Mouse (Mus musculus) CD4-positive, CD25-positive, alpha-beta regulatory T cell, adult 4 months (primary cell): ENCODE results near the gene Ccdc136. TPM values are rescaled to one million over a fixed set of nuclear protein-coding genes. Genes with fewer than 3 reads are reported as not detected.

Source experiments
- ATAC-seq: one replicate; pipeline ENCODE4 v1.8.0; 2017
- polyA plus RNA-seq, 2 experiments: library from polyadenylated mRNA; unstranded; fragments of 100-300 nt; shearing (Covaris generic); gene quantifications; one replicate each; pipeline ENCODE4 v1.2.1; 2017

Gene Ccdc136
- polyA plus RNA-seq, 2 experiments from 2014 or later, result 0.51 TPM; not detected in 1

GRCm38 (mm10) chr6:29439789-29440188 lies 43.7 kb downstream of the Ccdc136 start:
- no peak for ATAC-seq

GRCm38 (mm10) chr6:29444773-29445172 lies 48.7 kb downstream of the Ccdc136 start:
- peak; percentile 34 for ATAC-seq

- no peak for ATAC-seq
These were observed 49.2 kb downstream of the Ccdc136 start for GRCm38 (mm10) chr6:29445354-29445753.

- no peak for ATAC-seq
These were observed 53.7 kb downstream of the Ccdc136 start for GRCm38 (mm10) chr6:29449858-29450257.

- no peak for ATAC-seq
These were observed 54.6 kb downstream of the Ccdc136 start for GRCm38 (mm10) chr6:29450667-29451066.

GRCm38 (mm10) chr6:29461502-29461901 lies 65.4 kb downstream of the Ccdc136 start:
- ATAC-seq, result no peak

GRCm38 (mm10) chr6:29463388-29463787 lies 67.3 kb downstream of the Ccdc136 start:
- ATAC-seq, result no peak

- ATAC-seq, result peak; percentile 87
These were observed 71.7 kb downstream of the Ccdc136 start, which contains the start of gene Atp6v1f for GRCm38 (mm10) chr6:29467583-29468354. Atp6v1f (plus strand) TSS chr6:29467718.

GRCm38 (mm10) chr6:29468851-29469250 lies 72.7 kb downstream of the Ccdc136 start:
- no peak for ATAC-seq

GRCm38 (mm10) chr6:29471137-29471536 lies 75.0 kb downstream of the Ccdc136 start, which contains the start of gene Atp6v1fnb:
Atp6v1fnb (plus strand) TSS chr6:29471437.
- ATAC-seq, result no peak

GRCm38 (mm10) chr6:29473941-29474691 lies 78.0 kb downstream of the Ccdc136 start:
- peak; percentile 94 for ATAC-seq

GRCm38 (mm10) chr6:29474736-29475135 lies 78.6 kb downstream of the Ccdc136 start:
- ATAC-seq, result no peak

Other genes with a start within 250 kb of the Ccdc136 start
- 10 to 100 TPM; 60.2 to 62.8 TPM for gene Rbm28, start 231.3 kb upstream of the Ccdc136 start, polyA plus RNA-seq
- under 1 TPM; 0.16 to 0.28 TPM for gene Prrt4, start 216.7 kb upstream of the Ccdc136 start, polyA plus RNA-seq
- gene Impdh1, start 179.9 kb upstream of the Ccdc136 start, polyA plus RNA-seq, result 10 to 100 TPM; 18.5 to 22.7 TPM
- 10 to 100 TPM; 32.4 to 37.1 TPM for gene Hilpda, start 123.8 kb upstream of the Ccdc136 start, polyA plus RNA-seq
- gene Fam71f2, start 116.7 kb upstream of the Ccdc136 start, polyA plus RNA-seq, result under 1 TPM in 1 of 2 experiments, not detected in 1; 0.44 TPM
- gene Fam71f1, start 77.2 kb upstream of the Ccdc136 start, polyA plus RNA-seq, result not detected
- gene Calu, start 48.2 kb upstream of the Ccdc136 start, polyA plus RNA-seq, result 10 to 100 TPM; 57.9 to 68.6 TPM
- gene Opn1sw, start 7.8 kb upstream of the Ccdc136 start, polyA plus RNA-seq, result under 1 TPM; 0.38 to 0.62 TPM
- not detected for gene Flnc, start 36.9 kb downstream of the Ccdc136 start, polyA plus RNA-seq
- 100 to 1,000 TPM; 325 to 332 TPM for gene Atp6v1f, start 71.4 kb downstream of the Ccdc136 start, polyA plus RNA-seq
- not detected for gene Atp6v1fnb, start 75.1 kb downstream of the Ccdc136 start, polyA plus RNA-seq
- under 1 TPM in 1 of 2 experiments, not detected in 1; 0.38 TPM for gene Kcp, start 111.6 kb downstream of the Ccdc136 start, polyA plus RNA-seq
- 10 to 100 TPM; 24.8 to 32.7 TPM for gene Irf5, start 130.3 kb downstream of the Ccdc136 start, polyA plus RNA-seq
- 100 to 1,000 TPM in 1 of 2 experiments, 10 to 100 TPM in 1; 67.5 to 110 TPM for gene Tnpo3, start 213.6 kb downstream of the Ccdc136 start, polyA plus RNA-seq